Mouse (Mus musculus): ENCODE measurements around the gene Tatdn2.

GRCm38 (mm10) chr6:113728181-113728580, 31.3 kb downstream of the Tatdn2 start:
- TF ChIP-seq CTCF (IDR thresholded peaks at IDR 0.05; ENCODE audit: borderline replicate concordance, extremely low read depth, insufficient read depth, insufficient read length) (no peak), POLR2A (IDR thresholded peaks at IDR 0.05; ENCODE audit: borderline replicate concordance, extremely low read depth, insufficient read depth, insufficient read length, poor library complexity, severe bottlenecking) (no peak)

All from brain, embryonic 14.5 days (tissue).